Mouse (Mus musculus) heart, postnatal 0 days (tissue): ENCODE measurements at regions not wholly inside any gene's neighbourhood (a gene's known extent, or its start where the extent isn't known, plus 50 kb on each side); places are given as distances from the start of the nearest gene placed in this dataset.
A peak's percentile ranks its signal among the peaks of the same experiment; 100 is the strongest.

Experiments used
- ATAC-seq: fragments of 200-750 bp; cut with Nextera tagmentation; 2 replicates; pipeline ENCODE4 v1.8.0; 2017; ENCODE audit warnings: low read depth, moderate number of reproducible peaks, moderate library complexity; ENCODE audit not compliant: insufficient read depth
- DNase-seq: peaks from one replicate; pipeline ENCODE4 v3.0.0-alpha.2; 2016; ENCODE audit warnings: low spot score
- H3K27ac ChIP-seq: fragments of 300-500 bp; sonication (generic); 2 replicates; pipeline ENCODE4 v1.5.1; 2014; ENCODE audit warnings: low read depth, mild to moderate bottlenecking
- H3K27me3 ChIP-seq: fragments of 300-500 bp; sonication (generic); 2 replicates; pipeline ENCODE4 v1.6.1; 2014; ENCODE audit warnings: low read length, mixed read lengths; ENCODE audit not compliant: control insufficient read depth, insufficient read depth
- H3K36me3 ChIP-seq: fragments of 300-500 bp; sonication (generic); replicated peaks from 2 replicates; pipeline ENCODE4 v1.6.1; 2014; ENCODE audit warnings: low read length, mixed read lengths; ENCODE audit not compliant: control insufficient read depth, insufficient read depth
- H3K4me1 ChIP-seq: fragments of 300-500 bp; sonication (generic); 2 replicates; pipeline ENCODE4 v1.6.1; 2014; ENCODE audit warnings: antibody characterized with exemption; ENCODE audit not compliant: control insufficient read depth, insufficient read depth
- H3K4me2 ChIP-seq: fragments of 300-500 bp; sonication (generic); 2 replicates; pipeline ENCODE4 v1.6.1; 2014; ENCODE audit warnings: low read depth, mild to moderate bottlenecking, low read length, moderate library complexity
- H3K4me3 ChIP-seq: fragments of 300-500 bp; sonication (generic); 2 replicates; pipeline ENCODE4 v1.5.1; 2014; ENCODE audit warnings: low read depth, low read length
- H3K9ac ChIP-seq: fragments of 300-500 bp; sonication (generic); replicated peaks from 2 replicates; pipeline ENCODE4 v1.6.1; 2014; ENCODE audit warnings: low read depth, low read length, mixed read lengths
- H3K9me3 ChIP-seq: fragments of 300-500 bp; sonication (generic); replicated peaks from 2 replicates; pipeline ENCODE4 v1.6.1; 2016; ENCODE audit warnings: low read length; ENCODE audit not compliant: control insufficient read depth
- CTCF ChIP-seq: IDR thresholded peaks from 2 replicates; pipeline ENCODE4 v1.5.1; 2016; ENCODE audit warnings: antibody characterized with exemption, control low read depth, low read depth
- EP300 ChIP-seq: IDR thresholded peaks from 2 replicates; pipeline ENCODE4 v1.6.1; 2016; ENCODE audit warnings: antibody characterized with exemption, low read depth
- WGBS: fragments of 180-500 bp; shearing (Covaris S2); extraction: QIAGEN DNeasy Blood & Tissue Kit; methylation state at CpG from one replicate; pipeline ENCODE4 v1.1.7; 2014; 5-methylcytosine and 5-hydroxymethylcytosine counted together

DNA sequence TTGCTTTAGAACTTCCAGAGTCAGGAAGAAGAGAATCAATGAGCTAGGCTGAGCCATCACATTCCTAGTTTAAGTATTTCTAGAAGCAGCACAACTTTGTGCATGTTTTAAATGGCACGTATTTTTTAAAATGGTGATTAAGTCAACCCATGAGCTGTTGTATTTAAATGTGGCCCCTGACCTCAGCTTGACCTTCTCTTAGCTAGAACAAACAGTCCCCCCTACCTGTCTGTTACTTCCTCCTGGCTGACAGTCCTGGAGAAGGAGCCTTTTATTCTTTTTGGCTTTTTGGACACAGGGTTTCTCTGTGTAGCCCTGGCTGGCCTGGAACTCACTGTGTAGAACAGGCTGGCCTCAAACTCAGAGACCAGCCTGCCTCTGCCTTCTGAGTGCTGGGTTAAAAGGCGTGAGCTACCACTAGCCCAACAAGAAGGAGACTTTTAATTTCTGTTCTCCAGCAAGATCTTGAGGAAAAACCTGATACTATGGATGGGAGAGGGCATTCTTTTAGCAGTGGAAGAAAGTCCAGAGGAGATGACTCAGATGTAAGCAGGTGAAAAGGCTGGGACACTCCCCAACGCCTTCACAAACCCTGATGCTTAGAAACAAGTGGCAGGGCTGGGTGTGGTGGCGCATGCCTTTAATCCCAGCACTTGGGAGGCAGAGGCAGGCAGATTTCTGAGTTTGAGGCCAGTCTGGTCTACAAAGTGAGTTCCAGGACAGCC, 69.3 kb upstream of the Rap1b start:
- Histone ChIP-seq H3K9me3 (no peaks in the 10 kb centered on the region), H3K9ac (no peak overlapping the region), H3K27ac (no peak overlapping the region), H3K4me1 (no peaks in the 10 kb centered on the region), H3K36me3 (no peaks in the 10 kb centered on the region), H3K27me3 (no peaks in the 10 kb centered on the region), H3K4me2 (no peak overlapping the region), H3K4me3 (no peak overlapping the region)
- ATAC-seq (no peak), DNase-seq (no peak)
- WGBS, result 89% methylated on average over 4 of the region's 4 CpGs
- no peak for TF ChIP-seq EP300
- no peak for TF ChIP-seq CTCF

DNA sequence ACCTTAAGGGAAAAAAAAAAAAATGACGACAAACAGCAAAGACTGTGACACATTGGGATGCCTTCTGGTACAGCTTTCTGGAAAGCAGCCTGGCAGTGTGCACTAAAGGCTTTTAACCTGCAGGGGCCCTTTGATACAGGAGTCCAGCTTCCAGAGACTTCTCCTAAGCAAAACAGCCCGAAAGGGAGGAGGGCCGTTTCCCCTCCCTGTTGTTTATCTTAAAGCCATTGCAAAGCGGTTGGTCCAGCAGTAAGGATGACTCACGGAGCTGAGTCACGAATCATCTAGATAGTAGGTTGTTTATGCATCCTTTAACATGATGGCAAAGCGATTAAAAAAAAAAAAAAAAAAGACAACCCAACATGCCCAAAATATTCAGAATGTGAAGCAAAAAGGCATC, 70.4 kb upstream of the Rap1b start:
- TF ChIP-seq CTCF, result no peak
- TF ChIP-seq EP300, result no peak
- 48% methylated on average over 7 of the region's 7 CpGs for WGBS
- no peaks in the 10 kb centered on the region for H3K9me3 ChIP-seq
- H3K36me3 ChIP-seq, result no peaks in the 10 kb centered on the region
- no peaks in the 10 kb centered on the region for H3K27me3 ChIP-seq
- no peak for ATAC-seq
- H3K4me2 ChIP-seq, result no peak overlapping the region
- H3K4me1 ChIP-seq, result no peaks in the 10 kb centered on the region
- DNase-seq, result peak; percentile 22
- no peak overlapping the region for H3K27ac ChIP-seq
- H3K9ac ChIP-seq, result no peak overlapping the region
- no peak overlapping the region for H3K4me3 ChIP-seq

DNA sequence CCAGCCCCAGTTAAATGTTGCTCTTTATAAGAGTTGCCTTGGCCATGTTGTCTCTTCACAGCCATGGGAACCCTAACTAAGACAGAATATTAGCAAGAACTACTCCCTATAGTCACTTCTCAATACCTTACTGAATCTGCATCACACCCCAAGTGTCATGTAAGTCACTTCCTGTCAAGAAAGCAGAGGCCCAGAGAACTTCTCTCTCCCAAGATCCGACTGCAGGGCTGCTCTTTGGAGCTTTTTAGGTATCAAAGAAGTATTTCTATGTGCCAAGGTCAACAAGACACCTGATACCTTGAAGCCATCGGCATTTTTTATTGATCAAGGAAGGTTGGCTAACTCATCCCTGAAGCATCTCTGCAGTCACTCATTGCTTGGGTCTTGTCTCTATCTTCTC, 72.0 kb upstream of the Rap1b start:
- H3K36me3 ChIP-seq, result no peaks in the 10 kb centered on the region
- 78% methylated on average over 2 of the region's 2 CpGs for WGBS

DNA sequence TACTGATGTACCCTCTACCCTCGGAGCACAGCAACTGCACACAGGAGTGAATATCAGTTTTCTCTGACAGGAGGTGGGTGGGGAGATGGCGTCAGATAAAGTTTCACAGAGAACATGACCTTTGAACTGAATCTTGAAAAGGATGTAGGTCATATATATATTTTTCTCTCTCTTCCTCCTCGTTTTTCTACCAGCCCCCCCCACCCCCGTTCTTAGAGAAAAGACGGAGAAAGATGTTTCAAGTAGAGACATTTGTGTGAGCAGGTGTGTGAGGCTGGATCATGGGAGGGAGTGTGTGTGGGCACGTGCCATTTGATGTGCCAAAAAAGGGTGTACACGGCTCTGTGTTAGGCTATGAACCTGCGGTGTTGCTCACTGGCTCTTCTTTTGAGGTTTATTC, 72.8 kb upstream of the Rap1b start:
- Histone ChIP-seq H3K27me3 (no peaks in the 10 kb centered on the region), H3K4me1 (no peaks in the 10 kb centered on the region), H3K36me3 (no peaks in the 10 kb centered on the region), H3K4me3 (no peak overlapping the region), H3K9me3 (no peaks in the 10 kb centered on the region), H3K27ac (no peak overlapping the region), H3K9ac (no peak overlapping the region), H3K4me2 (no peak overlapping the region)
- no peak for ATAC-seq
- no peak for TF ChIP-seq EP300
- TF ChIP-seq CTCF, result no peak
- 72% methylated on average over 8 of the region's 8 CpGs for WGBS
- DNase-seq, result no peak

More for the DNA sequence above, 72.0 kb upstream of the Rap1b start:
- no peaks in the 10 kb centered on the region for H3K9me3 ChIP-seq
- no peak for DNase-seq
- TF ChIP-seq CTCF, result no peak
- no peak for TF ChIP-seq EP300
- no peak overlapping the region for H3K9ac ChIP-seq
- no peak overlapping the region for H3K4me3 ChIP-seq
- H3K4me2 ChIP-seq, result no peak overlapping the region
- no peaks in the 10 kb centered on the region for H3K4me1 ChIP-seq
- H3K27me3 ChIP-seq, result no peaks in the 10 kb centered on the region
- no peak overlapping the region for H3K27ac ChIP-seq
- no peak for ATAC-seq

DNA sequence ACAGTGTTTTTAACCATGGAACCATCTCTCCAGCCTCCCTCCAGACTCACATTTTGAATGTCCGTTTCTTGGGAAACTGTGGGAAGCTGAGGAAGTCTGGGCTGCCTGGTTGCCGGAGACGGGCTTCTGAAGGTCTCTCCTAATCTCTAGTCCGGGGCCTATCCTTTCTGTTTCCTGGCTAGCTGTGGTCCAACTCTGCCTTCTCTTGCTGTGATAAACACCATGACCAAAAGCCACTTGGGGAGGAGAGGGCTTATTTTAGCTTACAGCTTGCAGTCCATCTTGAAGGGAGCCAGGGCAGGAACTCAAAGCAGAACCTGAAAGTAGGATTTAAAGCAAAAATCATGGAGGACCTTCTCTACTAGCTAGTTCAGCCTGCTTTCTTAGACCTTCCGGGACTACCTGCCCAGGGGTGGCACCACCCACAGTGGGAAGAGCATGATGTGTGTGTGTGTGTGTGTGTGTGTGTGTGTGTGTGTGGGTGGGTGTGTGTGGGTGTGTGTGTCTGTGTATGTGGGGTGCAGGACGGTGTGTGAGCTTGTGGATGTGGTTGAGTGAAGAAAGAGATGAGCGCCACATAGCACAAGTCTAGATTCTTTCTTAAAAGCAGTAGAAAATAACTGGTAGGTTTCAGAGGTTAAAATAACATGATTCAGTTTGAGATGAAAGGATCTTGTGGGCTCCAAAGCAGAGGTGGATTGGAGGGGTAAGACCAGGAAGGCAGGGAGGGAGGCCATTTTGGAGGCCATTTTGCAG, 73.5 kb upstream of the Rap1b start:
- Histone ChIP-seq H3K9me3 (no peaks in the 10 kb centered on the region), H3K27me3 (no peaks in the 10 kb centered on the region), H3K4me3 (no peak overlapping the region), H3K27ac (peak overlapping the region; percentile 20; the same call in 1 of the 2 replicates), H3K9ac (no peak overlapping the region), H3K4me2 (no peak overlapping the region), H3K4me1 (no peaks in the 10 kb centered on the region), H3K36me3 (no peaks in the 10 kb centered on the region)
- ATAC-seq, result no peak
- no peak for TF ChIP-seq CTCF
- TF ChIP-seq EP300, result no peak
- WGBS, result 54% methylated on average over 7 of the region's 7 CpGs
- no peak for DNase-seq
